Mouse (Mus musculus) CH12.LX (cell line): ENCODE measurements at regions not wholly inside any gene's neighbourhood (a gene's known extent, or its start where the extent isn't known, plus 50 kb on each side); places are given as distances from the start of the nearest gene placed in this dataset.

ENCODE experiments used
- CTCF ChIP-seq, 2 experiments: IDR thresholded peaks in 1 of 2; conservative IDR thresholded peaks in 1 of 2; 2 replicates each; pipeline ENCODE4 v1.5.1; 2011 to 2012; ENCODE audit warnings: low read depth in 2 of 2, low read length in 2 of 2, improper control_type of control experiment in 1 of 2, inconsistent platforms in 1 of 2, mild to moderate bottlenecking in 1 of 2, moderate library complexity in 1 of 2
- NELFE ChIP-seq: IDR thresholded peaks from 2 replicates; pipeline ENCODE4 v1.6.1; 2011; ENCODE audit warnings: low read depth, low read length, improper control_type of control experiment
- POLR2A ChIP-seq: IDR thresholded peaks from 2 replicates; pipeline ENCODE4 v1.6.1; 2011; ENCODE audit warnings: low read depth, mild to moderate bottlenecking, improper control_type of control experiment, low read length
- ZMIZ1 ChIP-seq: IDR thresholded peaks from 2 replicates; pipeline ENCODE4 v1.6.1; 2012; ENCODE audit warnings: low read depth, mild to moderate bottlenecking, inconsistent platforms, low read length, improper control_type of control experiment

- TF ChIP-seq CTCF (conservative IDR thresholded peaks at IDR 0.05 in 1 of 2, IDR thresholded peaks at IDR 0.05 in 1 of 2; ENCODE audit: low read depth in 2 of 2, low read length in 2 of 2) (no peak), ZMIZ1 (no peak), POLR2A (no peak), NELFE (no peak)
Observed at GRCm38 (mm10) chr13:63682341-63682740, 108.9 kb upstream of the Ptch1 start.
